Mouse (Mus musculus) testis, adult 2 months (tissue): Measurements from ENCODE around the gene Bok.

Experiments
- CTCF ChIP-seq: fragments of 200-500 bp; IDR thresholded peaks from 2 replicates; pipeline ENCODE4 v1.5.1; 2012; ENCODE audit warnings: low read depth, mild to moderate bottlenecking, inconsistent platforms, low read length, moderate library complexity; ENCODE audit not compliant: control insufficient read depth, insufficient read depth, insufficient replicate concordance
- POLR2A ChIP-seq: fragments of 200-500 bp; IDR thresholded peaks from 2 replicates; pipeline ENCODE4 v1.6.1; 2012; ENCODE audit warnings: low read depth, mild to moderate bottlenecking, inconsistent platforms, low read length, moderate library complexity; ENCODE audit not compliant: control insufficient read depth

DNA sequence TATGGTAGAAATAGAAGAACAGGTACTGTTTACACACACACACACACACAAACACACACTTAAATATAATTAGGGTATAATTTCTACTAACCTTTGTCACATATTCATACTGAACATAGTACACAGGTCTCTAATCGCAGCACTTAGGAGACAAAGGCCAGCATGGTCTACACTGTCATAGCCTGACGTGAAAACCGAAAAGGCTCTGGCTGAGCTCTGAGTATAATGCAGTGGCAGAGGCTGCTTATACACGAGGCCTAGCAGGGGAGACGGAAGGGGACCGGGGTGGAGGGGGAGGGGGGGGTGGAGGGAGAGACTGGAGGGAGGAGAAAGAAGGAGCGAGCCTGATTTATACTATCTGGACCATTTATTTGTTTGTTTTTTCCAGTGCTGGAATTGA is 36.1 kb downstream of the Bok start:
- TF ChIP-seq POLR2A (no peak), CTCF (no peak)
